Mouse (Mus musculus) limb, embryonic 14.5 days (tissue): Measurements from ENCODE around the gene Olfr1051. TPM values are rescaled to one million over a fixed set of nuclear protein-coding genes. Genes with fewer than 3 reads are reported as not detected.
"Not testable (repeated sequence)": the region's sequence is repeated elsewhere in the genome, so short reads cannot be mapped to it uniquely, and the experiment has no call there.

ENCODE experiments used
- ATAC-seq: fragments of 200-750 bp; cut with Nextera tagmentation; 2 replicates; pipeline ENCODE4 v1.8.0; 2017; ENCODE audit warnings: low read depth, moderate number of reproducible peaks, moderate TSS enrichment; ENCODE audit not compliant: low FRiP score
- DNase-seq: peaks from one replicate; pipeline ENCODE4 v3.0.0-alpha.2; 2015; ENCODE audit warnings: low spot score
- H3K27ac ChIP-seq: fragments of 300-500 bp; sonication (generic); replicated peaks from 2 replicates; pipeline ENCODE4 v1.5.1; 2014; ENCODE audit warnings: low read depth, mild to moderate bottlenecking, low read length, moderate library complexity, mixed read lengths
- H3K27me3 ChIP-seq: fragments of 300-500 bp; sonication (generic); 2 replicates; pipeline ENCODE4 v1.6.1; 2014; ENCODE audit warnings: low read length, mixed read lengths; ENCODE audit not compliant: control insufficient read depth, insufficient read depth
- H3K36me3 ChIP-seq: fragments of 300-500 bp; sonication (generic); 2 replicates; pipeline ENCODE4 v1.6.1; 2014; ENCODE audit warnings: mild to moderate bottlenecking, low read length, moderate library complexity, mixed read lengths; ENCODE audit not compliant: control insufficient read depth, insufficient read depth
- H3K4me1 ChIP-seq: fragments of 300-500 bp; sonication (generic); 2 replicates; pipeline ENCODE4 v1.6.1; 2014; ENCODE audit warnings: antibody characterized with exemption, low read length, mixed read lengths; ENCODE audit not compliant: control insufficient read depth, insufficient read depth
- H3K4me2 ChIP-seq: fragments of 300-500 bp; sonication (generic); replicated peaks from 2 replicates; pipeline ENCODE4 v1.6.1; 2014; ENCODE audit warnings: low read depth, mild to moderate bottlenecking, low read length, moderate library complexity; ENCODE audit not compliant: severe bottlenecking
- H3K4me3 ChIP-seq: fragments of 300-500 bp; sonication (generic); replicated peaks from 2 replicates; pipeline ENCODE4 v1.5.1; 2014; ENCODE audit warnings: low read length
- H3K9ac ChIP-seq: fragments of 300-500 bp; sonication (generic); 2 replicates; pipeline ENCODE4 v1.6.1; 2014; ENCODE audit warnings: mild to moderate bottlenecking, low read depth, low read length, moderate library complexity; ENCODE audit not compliant: severe bottlenecking
- H3K9me3 ChIP-seq: fragments of 300-500 bp; sonication (generic); 2 replicates; pipeline ENCODE4 v1.6.1; 2016; ENCODE audit warnings: low read length; ENCODE audit not compliant: control insufficient read depth
- POLR2A ChIP-seq: fragments of 200-500 bp; IDR thresholded peaks from 2 replicates; pipeline ENCODE4 v1.8.0; 2012; ENCODE audit warnings: inconsistent platforms, mild to moderate bottlenecking, moderate library complexity, borderline replicate concordance; ENCODE audit not compliant: insufficient read depth, insufficient read length; ENCODE audit errors: extremely low read depth
- WGBS: fragments of 180-500 bp; shearing (Covaris S2); extraction: QIAGEN DNeasy Blood & Tissue Kit; methylation state at CpG from one replicate; pipeline ENCODE4 v1.1.7; 2014; 5-methylcytosine and 5-hydroxymethylcytosine counted together
- polyA plus RNA-seq, 2 experiments: library from polyadenylated mRNA; depleted of rRNA in 1 of 2; stranded (reverse) in 1 of 2; unstranded in 1 of 2; fragments of >200 nt; fragmentation: Nextera tagmentation in 1 of 2; extraction: Ambion mirVana in 1 of 2; gene quantifications; 2 replicates each; pipeline versions ENCODE4 v1.2.1 to v1.2.3; 2012 to 2014

Gene Olfr1051
- not detected in 2 replicates for polyA plus RNA-seq (2012; rRNA removed)
- not detected in 2 replicates for polyA plus RNA-seq (2014; fragmentation: Nextera tagmentation; extraction: Ambion mirVana)

DNA sequence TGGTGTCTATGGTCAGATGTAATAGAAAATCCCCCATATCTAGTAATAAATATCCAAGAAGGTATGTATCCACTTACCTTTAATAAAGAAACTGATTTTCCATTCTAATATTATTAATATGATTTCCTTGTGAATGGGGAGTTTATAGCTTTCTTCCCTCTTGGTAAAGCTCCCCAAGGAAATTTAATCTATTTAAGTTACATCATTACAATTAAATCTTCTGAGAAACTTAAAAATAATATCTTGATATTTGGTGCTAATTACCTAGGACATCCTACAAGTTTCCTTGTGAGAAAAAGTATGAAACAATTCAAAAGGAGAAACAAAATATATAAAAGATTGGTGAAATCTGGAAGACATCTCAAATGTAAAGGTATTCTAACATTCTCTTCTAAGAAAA is at the start of gene Olfr1051:
TSS of gene Olfr1051 (minus strand) at position 101 of the 400 bp plus-strand sequence.
- not testable (repeated sequence) for H3K4me1 ChIP-seq, ATAC-seq, H3K9ac ChIP-seq, H3K36me3 ChIP-seq, DNase-seq, H3K27me3 ChIP-seq, H3K9me3 ChIP-seq, H3K4me2 ChIP-seq, H3K4me3 ChIP-seq, H3K27ac ChIP-seq

DNA sequence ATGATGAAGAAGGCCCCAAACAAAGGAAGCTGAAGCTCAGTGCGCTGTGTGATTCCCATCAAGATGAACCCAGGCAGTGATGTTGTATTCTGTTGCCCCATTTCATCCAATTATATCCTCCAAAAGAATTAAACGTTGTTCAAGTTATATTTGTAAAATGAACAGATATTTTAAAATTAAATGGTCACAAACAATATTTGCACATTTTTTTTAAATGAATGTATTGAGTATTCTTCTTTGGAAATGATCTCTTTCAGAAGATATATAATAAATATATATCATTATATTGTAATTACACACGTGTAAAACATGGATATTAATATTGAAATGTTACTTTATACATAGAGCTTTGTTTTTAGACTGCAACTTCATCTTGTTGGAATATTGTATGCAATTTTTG is 36.3 kb upstream of the Olfr1051 start, which contains the start of gene Olfr1053:
TSS of gene Olfr1053 (minus strand) at position 101 of the 400 bp plus-strand sequence.
- no peak for DNase-seq

DNA sequence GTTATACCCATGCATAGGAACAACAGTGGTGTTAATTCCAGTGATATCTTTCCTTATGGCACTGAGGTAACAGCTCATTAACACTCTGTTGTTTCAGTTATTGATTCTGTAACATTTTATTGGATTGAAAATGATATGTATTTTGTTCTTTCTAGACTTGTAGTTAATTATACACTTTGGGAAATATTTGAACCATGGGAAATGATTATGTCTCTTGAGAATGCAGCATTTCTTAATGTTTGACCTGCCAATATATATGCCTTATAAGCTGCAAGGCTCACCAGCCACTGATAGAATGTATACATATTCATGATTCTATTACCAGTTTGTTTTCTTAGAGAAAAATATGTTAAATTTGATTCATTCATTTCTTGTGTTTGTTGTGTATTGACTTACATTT is 13.3 kb upstream of the Olfr1051 start, which contains the start of gene Olfr1052:
TSS of gene Olfr1052 (plus strand) at position 301 of the 400 bp plus-strand sequence.
- Histone ChIP-seq H3K4me1 (no peaks in the 10 kb centered on the region), H3K27me3 (no peaks in the 10 kb centered on the region), H3K9ac (no peak within 1 kb of the TSS), H3K4me3 (no peak within 1 kb of the TSS), H3K4me2 (no peak within 1 kb of the TSS), H3K9me3 (no peaks in the 10 kb centered on the region), H3K36me3 (no peaks in the 10 kb centered on the region), H3K27ac (no peak within 1 kb of the TSS)
- ATAC-seq: no peak
- DNase-seq: no peak
- no peak for TF ChIP-seq POLR2A

More for the DNA sequence above, 36.3 kb upstream of the Olfr1051 start, which contains the start of gene Olfr1053:
- no peak for ATAC-seq
- no peak within 1 kb of the TSS for H3K27ac ChIP-seq
- no peak within 1 kb of the TSS for H3K4me3 ChIP-seq
- TF ChIP-seq POLR2A: no peak
- no peaks in the 10 kb centered on the region for H3K4me1 ChIP-seq
- no peaks in the 10 kb centered on the region for H3K36me3 ChIP-seq
- H3K27me3 ChIP-seq: no peaks in the 10 kb centered on the region
- H3K9ac ChIP-seq: no peak within 1 kb of the TSS
- 68% methylated on average over 3 of the region's 3 CpGs for WGBS
- H3K9me3 ChIP-seq: no peaks in the 10 kb centered on the region
- H3K4me2 ChIP-seq: no peak within 1 kb of the TSS

DNA sequence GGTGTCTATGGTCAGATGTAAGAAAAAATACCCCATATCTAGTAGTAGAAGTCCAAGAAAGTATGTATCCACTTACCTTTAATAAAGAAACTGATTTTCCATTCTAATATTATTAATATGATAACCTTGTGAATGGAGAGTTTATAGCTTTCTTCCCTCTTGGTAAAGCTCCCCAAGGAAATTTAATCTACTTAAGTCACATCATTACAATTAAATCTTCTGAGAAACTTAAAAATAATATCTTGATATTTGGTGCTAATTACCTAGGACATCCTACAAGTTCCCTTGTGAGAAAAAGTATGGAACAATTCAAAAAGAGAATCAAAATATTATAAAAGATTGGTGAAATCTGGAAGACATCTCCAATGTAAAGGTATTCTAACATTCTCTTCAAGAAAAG is 20.7 kb downstream of the Olfr1051 start, which contains the start of gene Olfr1049:
TSS of gene Olfr1049 (minus strand) at position 101 of the 400 bp plus-strand sequence.
- H3K27me3 ChIP-seq, ATAC-seq, H3K4me1 ChIP-seq, H3K27ac ChIP-seq, H3K4me3 ChIP-seq, H3K36me3 ChIP-seq, DNase-seq, H3K4me2 ChIP-seq, H3K9me3 ChIP-seq, H3K9ac ChIP-seq: not testable (repeated sequence)

DNA sequence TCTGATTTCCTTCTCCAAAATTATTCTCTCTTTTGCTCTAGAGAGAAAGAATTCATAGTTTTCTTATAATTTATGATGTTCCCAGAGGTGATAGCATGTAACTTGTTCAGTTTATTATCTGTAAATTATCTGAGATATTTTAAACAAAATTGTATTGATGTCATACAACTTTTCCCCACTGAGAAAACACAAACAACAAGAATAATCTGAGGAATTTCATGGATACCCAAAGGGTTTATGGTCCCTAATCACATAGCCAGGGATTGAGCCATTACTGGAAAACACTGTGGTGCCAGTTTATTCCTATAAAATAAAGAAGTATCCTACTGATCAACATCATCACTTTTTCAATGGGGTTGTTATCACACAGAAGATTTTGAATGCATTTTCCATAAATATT is 38.7 kb downstream of the Olfr1051 start, which contains the start of gene Olfr1048:
TSS of gene Olfr1048 (minus strand) at position 101 of the 400 bp plus-strand sequence.
- Histone ChIP-seq H3K9me3 (no peaks in the 10 kb centered on the region), H3K27ac (no peak within 1 kb of the TSS), H3K4me3 (no peak within 1 kb of the TSS), H3K27me3 (no peaks in the 10 kb centered on the region), H3K9ac (no peak within 1 kb of the TSS), H3K4me1 (no peaks in the 10 kb centered on the region), H3K36me3 (no peaks in the 10 kb centered on the region), H3K4me2 (no peak within 1 kb of the TSS)
- ATAC-seq (no peak), DNase-seq (no peak)
- no peak for TF ChIP-seq POLR2A

DNA sequence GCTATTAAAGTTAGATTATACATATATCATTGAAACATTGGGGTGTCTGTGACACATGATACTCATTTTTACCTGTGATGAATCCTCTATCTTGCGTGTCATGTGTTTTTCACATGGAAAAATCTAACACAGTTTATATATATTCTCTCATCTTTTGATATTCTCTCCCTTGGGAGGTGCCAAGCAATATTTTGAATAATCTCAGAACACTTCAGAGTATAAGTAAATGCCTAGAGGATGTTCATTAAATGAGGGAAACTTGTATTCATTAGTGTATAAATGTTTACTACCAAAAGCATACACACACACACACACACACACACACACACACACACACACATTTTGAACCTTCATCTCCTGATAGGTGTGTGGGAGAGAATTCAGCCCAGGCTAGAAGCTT is 47.6 kb downstream of the Olfr1051 start, which contains the start of gene Olfr1047:
TSS of gene Olfr1047 (minus strand) at position 101 of the 400 bp plus-strand sequence.
- 89% methylated on average over 1 of the region's 1 CpGs for WGBS
- Histone ChIP-seq H3K4me3 (no peak within 1 kb of the TSS), H3K27ac (no peak within 1 kb of the TSS), H3K9me3 (no peaks in the 10 kb centered on the region), H3K36me3 (no peaks in the 10 kb centered on the region), H3K27me3 (no peaks in the 10 kb centered on the region), H3K4me2 (no peak within 1 kb of the TSS), H3K4me1 (no peaks in the 10 kb centered on the region), H3K9ac (no peak within 1 kb of the TSS)
- DNase-seq (no peak), ATAC-seq (no peak)
- TF ChIP-seq POLR2A: no peak

Other genes with a start within 250 kb of the Olfr1051 start
- gene Olfr1034, start 233.2 kb downstream of the Olfr1051 start, polyA plus RNA-seq (2012; rRNA removed): 0.12 and 0.13 TPM in 2 replicates
- gene Olfr1034, start 233.2 kb downstream of the Olfr1051 start, polyA plus RNA-seq (2014; fragmentation: Nextera tagmentation; extraction: Ambion mirVana): not detected in 2 replicates
- gene Olfr1036, start 205.1 kb downstream of the Olfr1051 start, polyA plus RNA-seq (2012; rRNA removed): not detected in 2 replicates
- not detected in 2 replicates for gene Olfr1036, start 205.1 kb downstream of the Olfr1051 start, polyA plus RNA-seq (2014; fragmentation: Nextera tagmentation; extraction: Ambion mirVana)
- not detected in 2 replicates for gene Olfr1037, start 191.7 kb downstream of the Olfr1051 start, polyA plus RNA-seq (2012; rRNA removed)
- gene Olfr1037, start 191.7 kb downstream of the Olfr1051 start, polyA plus RNA-seq (2014; fragmentation: Nextera tagmentation; extraction: Ambion mirVana): not detected in 2 replicates
- not detected in 2 replicates for gene Olfr1039, start 143.2 kb downstream of the Olfr1051 start, polyA plus RNA-seq (2012; rRNA removed)
- gene Olfr1039, start 143.2 kb downstream of the Olfr1051 start, polyA plus RNA-seq (2014; fragmentation: Nextera tagmentation; extraction: Ambion mirVana): not detected in 2 replicates
- gene Olfr1040, start 132.4 kb downstream of the Olfr1051 start, polyA plus RNA-seq (2012; rRNA removed): not detected in 2 replicates
- not detected in 2 replicates for gene Olfr1040, start 132.4 kb downstream of the Olfr1051 start, polyA plus RNA-seq (2014; fragmentation: Nextera tagmentation; extraction: Ambion mirVana)
- gene Olfr1042, start 117.2 kb downstream of the Olfr1051 start, polyA plus RNA-seq (2012; rRNA removed): not detected in 2 replicates
- not detected in 2 replicates for gene Olfr1042, start 117.2 kb downstream of the Olfr1051 start, polyA plus RNA-seq (2014; fragmentation: Nextera tagmentation; extraction: Ambion mirVana)
- gene Olfr1043, start 111.6 kb downstream of the Olfr1051 start, polyA plus RNA-seq (2012; rRNA removed): not detected in 2 replicates
- gene Olfr1043, start 111.6 kb downstream of the Olfr1051 start, polyA plus RNA-seq (2014; fragmentation: Nextera tagmentation; extraction: Ambion mirVana): not detected in 2 replicates
- not detected in 2 replicates for gene Olfr1044, start 101.3 kb downstream of the Olfr1051 start, polyA plus RNA-seq (2012; rRNA removed)
- not detected in 2 replicates for gene Olfr1044, start 101.3 kb downstream of the Olfr1051 start, polyA plus RNA-seq (2014; fragmentation: Nextera tagmentation; extraction: Ambion mirVana)
- not detected in 2 replicates for gene Olfr52, start 93.4 kb downstream of the Olfr1051 start, polyA plus RNA-seq (2012; rRNA removed)
- not detected in 2 replicates for gene Olfr52, start 93.4 kb downstream of the Olfr1051 start, polyA plus RNA-seq (2014; fragmentation: Nextera tagmentation; extraction: Ambion mirVana)
- gene Olfr1045, start 76.1 kb downstream of the Olfr1051 start, polyA plus RNA-seq (2012; rRNA removed): not detected in 2 replicates
- gene Olfr1045, start 76.1 kb downstream of the Olfr1051 start, polyA plus RNA-seq (2014; fragmentation: Nextera tagmentation; extraction: Ambion mirVana): not detected in 2 replicates
- not detected in 2 replicates for gene Olfr1046, start 59.8 kb downstream of the Olfr1051 start, polyA plus RNA-seq (2012; rRNA removed)
- not detected in 2 replicates for gene Olfr1046, start 59.8 kb downstream of the Olfr1051 start, polyA plus RNA-seq (2014; fragmentation: Nextera tagmentation; extraction: Ambion mirVana)
- gene Olfr1047, start 47.7 kb downstream of the Olfr1051 start, polyA plus RNA-seq (2012; rRNA removed): not detected in 2 replicates
- not detected in 2 replicates for gene Olfr1047, start 47.7 kb downstream of the Olfr1051 start, polyA plus RNA-seq (2014; fragmentation: Nextera tagmentation; extraction: Ambion mirVana)
- gene Olfr1048, start 38.8 kb downstream of the Olfr1051 start, polyA plus RNA-seq (2012; rRNA removed): not detected in 2 replicates
- not detected in 2 replicates for gene Olfr1048, start 38.8 kb downstream of the Olfr1051 start, polyA plus RNA-seq (2014; fragmentation: Nextera tagmentation; extraction: Ambion mirVana)
- gene Olfr1049, start 20.8 kb downstream of the Olfr1051 start, polyA plus RNA-seq (2012; rRNA removed): not detected in 2 replicates
- gene Olfr1049, start 20.8 kb downstream of the Olfr1051 start, polyA plus RNA-seq (2014; fragmentation: Nextera tagmentation; extraction: Ambion mirVana): not detected in 2 replicates
- not detected in 2 replicates for gene Olfr1052, start 13.4 kb upstream of the Olfr1051 start, polyA plus RNA-seq (2012; rRNA removed)
- not detected in 2 replicates for gene Olfr1052, start 13.4 kb upstream of the Olfr1051 start, polyA plus RNA-seq (2014; fragmentation: Nextera tagmentation; extraction: Ambion mirVana)
- not detected in 2 replicates for gene Olfr1053, start 36.2 kb upstream of the Olfr1051 start, polyA plus RNA-seq (2012; rRNA removed)
- not detected in 2 replicates for gene Olfr1053, start 36.2 kb upstream of the Olfr1051 start, polyA plus RNA-seq (2014; fragmentation: Nextera tagmentation; extraction: Ambion mirVana)
- gene Olfr1054, start 56.3 kb upstream of the Olfr1051 start, polyA plus RNA-seq (2012; rRNA removed): not detected in 2 replicates
- not detected in 2 replicates for gene Olfr1054, start 56.3 kb upstream of the Olfr1051 start, polyA plus RNA-seq (2014; fragmentation: Nextera tagmentation; extraction: Ambion mirVana)
- gene Olfr1055, start 71.2 kb upstream of the Olfr1051 start, polyA plus RNA-seq (2012; rRNA removed): not detected in 2 replicates
- not detected in 2 replicates for gene Olfr1055, start 71.2 kb upstream of the Olfr1051 start, polyA plus RNA-seq (2014; fragmentation: Nextera tagmentation; extraction: Ambion mirVana)
- gene Olfr1056, start 83.4 kb upstream of the Olfr1051 start, polyA plus RNA-seq (2012; rRNA removed): not detected in 2 replicates
- gene Olfr1056, start 83.4 kb upstream of the Olfr1051 start, polyA plus RNA-seq (2014; fragmentation: Nextera tagmentation; extraction: Ambion mirVana): not detected in 2 replicates
- not detected in 2 replicates for gene Olfr1057, start 99.3 kb upstream of the Olfr1051 start, polyA plus RNA-seq (2012; rRNA removed)
- not detected in 2 replicates for gene Olfr1057, start 99.3 kb upstream of the Olfr1051 start, polyA plus RNA-seq (2014; fragmentation: Nextera tagmentation; extraction: Ambion mirVana)
- gene Olfr1058, start 109.5 kb upstream of the Olfr1051 start, polyA plus RNA-seq (2012; rRNA removed): not detected in 2 replicates
- gene Olfr1058, start 109.5 kb upstream of the Olfr1051 start, polyA plus RNA-seq (2014; fragmentation: Nextera tagmentation; extraction: Ambion mirVana): not detected in 2 replicates
- gene Olfr1061, start 135.0 kb upstream of the Olfr1051 start, polyA plus RNA-seq (2012; rRNA removed): not detected in 2 replicates
- not detected in 2 replicates for gene Olfr1061, start 135.0 kb upstream of the Olfr1051 start, polyA plus RNA-seq (2014; fragmentation: Nextera tagmentation; extraction: Ambion mirVana)
- not detected in 2 replicates for gene Olfr1062, start 147.7 kb upstream of the Olfr1051 start, polyA plus RNA-seq (2012; rRNA removed)
- gene Olfr1062, start 147.7 kb upstream of the Olfr1051 start, polyA plus RNA-seq (2014; fragmentation: Nextera tagmentation; extraction: Ambion mirVana): not detected in 2 replicates
- not detected in 2 replicates for gene Olfr1065, start 171.5 kb upstream of the Olfr1051 start, polyA plus RNA-seq (2012; rRNA removed)
- gene Olfr1065, start 171.5 kb upstream of the Olfr1051 start, polyA plus RNA-seq (2014; fragmentation: Nextera tagmentation; extraction: Ambion mirVana): not detected in 2 replicates
- not detected in 2 replicates for gene Olfr1066, start 177.2 kb upstream of the Olfr1051 start, polyA plus RNA-seq (2012; rRNA removed)
- gene Olfr1066, start 177.2 kb upstream of the Olfr1051 start, polyA plus RNA-seq (2014; fragmentation: Nextera tagmentation; extraction: Ambion mirVana): not detected in 2 replicates
- not detected in 2 replicates for gene Olfr228, start 208.3 kb upstream of the Olfr1051 start, polyA plus RNA-seq (2012; rRNA removed)
- not detected in 2 replicates for gene Olfr228, start 208.3 kb upstream of the Olfr1051 start, polyA plus RNA-seq (2014; fragmentation: Nextera tagmentation; extraction: Ambion mirVana)
- gene Olfr1076, start 229.4 kb upstream of the Olfr1051 start, polyA plus RNA-seq (2012; rRNA removed): not detected in 2 replicates
- gene Olfr1076, start 229.4 kb upstream of the Olfr1051 start, polyA plus RNA-seq (2014; fragmentation: Nextera tagmentation; extraction: Ambion mirVana): not detected in 2 replicates